Mouse (Mus musculus) kidney, adult 9 months (tissue): Measurements from ENCODE around the gene Pappa.

Experiments used
- DNase-seq: peaks from one replicate; pipeline ENCODE4 v3.0.0; 2022

Gene Pappa

DNA sequence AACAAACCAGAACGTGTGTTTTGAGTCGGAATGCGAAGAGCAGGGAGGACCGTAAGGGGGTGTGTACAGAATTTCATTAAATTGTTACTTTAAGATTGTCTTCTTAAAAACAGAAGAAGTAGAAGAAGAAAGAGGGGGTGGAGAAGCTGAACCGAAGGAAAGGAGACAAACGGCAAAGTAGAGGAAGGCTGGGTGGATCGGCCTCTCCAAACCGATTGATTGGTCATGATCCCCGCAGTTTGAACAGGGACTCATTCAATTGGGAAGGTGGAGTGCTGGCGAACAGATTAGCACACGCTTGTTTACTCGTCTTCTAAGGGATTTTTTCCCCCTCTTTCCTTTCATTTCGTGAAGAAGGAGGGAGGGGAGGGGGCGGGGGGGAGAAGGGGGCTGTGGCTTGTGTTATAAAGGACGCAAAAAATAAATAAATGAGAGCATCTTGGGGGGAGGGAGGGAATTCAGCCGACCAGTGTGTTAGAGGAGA, at the start of gene Pappa:
Gene Pappa (plus strand): TSS at position 434 of the 484 bp plus-strand sequence.
- DNase-seq, result no peak

DNA sequence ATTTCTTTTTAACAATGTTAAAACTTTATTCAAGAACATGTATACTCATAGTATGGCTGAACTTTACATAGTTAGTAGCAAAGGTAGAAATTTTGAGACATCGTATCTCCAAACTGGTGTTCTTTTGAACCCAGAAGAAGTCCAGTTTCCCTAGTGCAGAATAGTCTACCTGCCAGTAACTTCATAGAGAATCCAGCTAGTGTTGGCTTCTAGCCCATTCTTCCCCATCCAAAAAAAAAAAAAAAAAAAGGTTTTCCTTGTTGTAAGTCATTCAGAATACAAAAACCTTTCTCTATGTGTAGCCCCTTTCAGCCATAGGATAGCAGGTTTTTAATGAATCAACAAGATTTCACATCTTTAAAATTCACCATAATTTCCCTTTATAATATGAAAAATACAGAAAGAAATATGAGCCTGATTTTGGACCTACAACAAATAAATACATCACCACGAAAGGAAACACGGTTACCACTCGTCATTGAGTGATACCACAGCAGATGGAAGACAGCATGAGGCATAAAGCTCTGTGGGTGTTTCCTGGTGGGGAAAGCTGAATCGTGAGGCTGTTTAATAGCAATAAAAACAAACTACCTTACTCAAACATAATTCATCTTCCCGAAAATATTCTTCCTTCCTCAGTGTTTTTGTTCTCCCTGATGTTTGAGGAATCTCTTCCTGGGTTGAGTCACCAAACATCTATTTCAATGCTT, 45.9 kb upstream of the Pappa start:
- DNase-seq, result no peak

DNA sequence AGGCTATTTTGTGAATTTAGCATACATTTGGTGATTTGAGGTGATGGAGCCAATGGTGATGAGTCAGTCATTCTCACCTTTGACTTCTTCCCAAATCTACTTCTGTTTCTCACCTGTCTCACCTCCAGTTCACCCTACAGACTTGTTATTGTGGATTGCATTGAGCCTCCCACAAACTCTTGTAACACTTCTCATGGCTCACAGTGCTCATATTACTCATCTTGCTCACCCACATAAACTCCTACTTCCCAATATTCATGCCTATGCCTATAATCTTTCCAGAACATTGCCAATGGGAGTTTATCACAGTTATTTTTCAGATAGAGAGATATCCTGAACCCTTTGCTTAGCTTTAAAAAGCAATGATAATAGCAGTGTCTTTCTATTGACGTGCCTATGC, 37.1 kb upstream of the Pappa start:
- DNase-seq, result no peak

DNA sequence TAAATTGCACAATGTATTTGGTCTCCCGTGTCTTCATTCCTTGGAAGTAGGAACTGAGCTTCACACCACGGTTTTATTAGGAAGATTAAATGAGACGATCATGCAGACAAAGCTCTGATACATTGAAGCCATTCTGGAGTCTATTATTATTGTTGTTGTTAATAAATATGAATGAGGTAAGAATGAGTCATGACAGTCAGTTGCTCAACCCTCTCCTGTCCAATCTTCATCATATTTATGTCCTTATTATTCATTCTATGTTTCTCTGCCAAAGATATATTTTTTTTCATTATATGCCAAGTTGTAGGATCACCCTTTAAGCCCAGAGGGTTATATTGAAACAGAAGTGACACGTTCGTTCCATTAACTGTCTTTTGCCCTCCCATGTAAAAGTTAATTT, 36.4 kb upstream of the Pappa start:
- DNase-seq, result no peak

DNA sequence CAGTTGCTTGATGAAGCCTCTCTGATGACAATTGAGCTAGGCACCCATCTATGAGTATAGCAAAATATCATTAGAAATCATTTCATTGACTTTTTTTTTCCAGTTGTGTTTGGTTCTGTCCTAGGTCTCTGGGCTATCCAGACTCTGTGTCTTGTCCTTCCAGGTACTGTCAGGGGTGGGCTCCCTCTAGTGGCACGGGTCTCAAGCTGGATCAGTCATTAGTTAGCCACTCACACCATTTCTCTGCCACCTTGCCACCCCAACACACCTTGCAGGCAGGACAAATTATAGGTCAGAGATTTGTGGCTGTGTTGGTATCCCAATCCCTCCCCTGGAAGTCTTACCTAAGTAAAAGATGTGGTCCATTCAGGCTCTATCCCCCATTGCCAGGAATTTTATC, 31.8 kb upstream of the Pappa start:
- DNase-seq, result peak; percentile 13

DNA sequence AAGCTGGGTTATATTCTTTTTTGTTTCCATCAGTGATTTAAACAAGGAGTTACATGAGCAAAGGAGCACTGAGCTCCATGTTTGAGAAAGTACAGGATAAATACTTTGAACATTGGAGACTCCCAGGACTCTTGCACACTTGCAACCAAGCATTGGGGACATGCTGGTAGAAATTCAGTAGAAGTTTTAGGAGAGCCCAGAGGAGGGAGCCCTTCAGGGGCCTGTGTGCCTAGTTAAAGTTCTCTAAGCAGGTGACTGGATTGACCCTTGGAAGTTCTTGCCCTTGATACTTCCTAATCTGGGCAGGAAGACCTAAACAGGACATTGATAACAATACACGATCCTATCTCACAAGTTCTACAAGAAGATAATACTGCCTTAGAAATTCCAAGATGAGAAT, 3.6 kb upstream of the Pappa start:
- DNase-seq, result peak; percentile 40

DNA sequence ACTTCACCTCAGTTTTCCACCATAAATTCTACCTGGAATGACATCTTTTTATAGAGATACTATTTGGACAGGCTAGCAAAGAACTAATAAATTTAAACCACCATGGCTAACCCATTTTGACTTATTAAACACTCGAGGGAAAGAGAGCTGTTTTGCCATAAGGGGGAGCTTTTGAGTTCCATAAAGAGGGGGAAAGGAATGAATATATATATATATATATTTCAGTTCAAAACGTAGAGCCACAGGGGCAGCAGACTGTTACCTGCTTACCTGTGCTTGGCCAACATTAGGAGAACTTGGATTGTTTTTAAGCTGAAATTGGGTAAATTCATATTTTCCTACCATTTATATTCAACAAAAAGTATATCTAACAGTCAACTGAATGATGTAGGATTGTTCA, 1.1 kb upstream of the Pappa start:
- DNase-seq, result peak; percentile 26

DNA sequence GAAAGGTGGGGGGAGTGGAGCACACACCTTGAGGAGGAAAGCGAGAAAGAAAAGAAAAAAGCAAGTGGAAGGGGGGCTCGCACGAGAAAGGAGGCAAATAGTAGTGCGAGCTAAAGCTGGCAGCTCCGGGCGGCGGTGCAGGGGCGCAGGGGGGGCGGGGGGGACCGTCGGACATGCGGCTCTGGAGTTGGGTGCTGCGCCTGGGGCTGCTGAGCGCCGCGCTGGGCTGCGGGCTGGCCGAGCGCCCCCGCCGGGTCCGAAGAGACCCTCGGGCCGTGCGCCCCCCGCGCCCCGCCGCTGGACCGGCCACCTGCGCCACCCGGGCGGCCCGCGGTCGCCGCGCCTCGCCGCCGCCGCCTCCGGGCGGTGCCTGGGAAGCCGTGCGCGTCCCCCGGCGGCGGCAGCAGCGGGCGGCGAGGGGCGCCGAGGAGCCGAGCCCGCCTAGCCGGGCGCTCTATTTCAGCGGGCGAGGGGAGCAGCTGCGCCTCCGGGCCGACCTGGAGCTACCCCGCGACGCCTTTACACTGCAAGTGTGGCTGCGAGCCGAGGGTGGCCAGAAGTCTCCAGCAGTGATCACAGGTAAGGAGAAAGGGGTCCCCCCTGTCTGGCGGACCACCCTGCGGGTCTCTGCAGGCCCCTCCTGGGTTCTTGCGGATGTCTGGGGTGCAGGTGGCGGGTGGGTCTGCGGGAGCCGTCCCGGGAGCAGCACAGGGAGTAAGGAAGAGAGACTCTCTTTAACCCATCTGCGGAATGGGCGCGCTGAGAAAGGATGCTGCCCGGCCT, 586 bp downstream of the Pappa start:
- no peak for DNase-seq

DNA sequence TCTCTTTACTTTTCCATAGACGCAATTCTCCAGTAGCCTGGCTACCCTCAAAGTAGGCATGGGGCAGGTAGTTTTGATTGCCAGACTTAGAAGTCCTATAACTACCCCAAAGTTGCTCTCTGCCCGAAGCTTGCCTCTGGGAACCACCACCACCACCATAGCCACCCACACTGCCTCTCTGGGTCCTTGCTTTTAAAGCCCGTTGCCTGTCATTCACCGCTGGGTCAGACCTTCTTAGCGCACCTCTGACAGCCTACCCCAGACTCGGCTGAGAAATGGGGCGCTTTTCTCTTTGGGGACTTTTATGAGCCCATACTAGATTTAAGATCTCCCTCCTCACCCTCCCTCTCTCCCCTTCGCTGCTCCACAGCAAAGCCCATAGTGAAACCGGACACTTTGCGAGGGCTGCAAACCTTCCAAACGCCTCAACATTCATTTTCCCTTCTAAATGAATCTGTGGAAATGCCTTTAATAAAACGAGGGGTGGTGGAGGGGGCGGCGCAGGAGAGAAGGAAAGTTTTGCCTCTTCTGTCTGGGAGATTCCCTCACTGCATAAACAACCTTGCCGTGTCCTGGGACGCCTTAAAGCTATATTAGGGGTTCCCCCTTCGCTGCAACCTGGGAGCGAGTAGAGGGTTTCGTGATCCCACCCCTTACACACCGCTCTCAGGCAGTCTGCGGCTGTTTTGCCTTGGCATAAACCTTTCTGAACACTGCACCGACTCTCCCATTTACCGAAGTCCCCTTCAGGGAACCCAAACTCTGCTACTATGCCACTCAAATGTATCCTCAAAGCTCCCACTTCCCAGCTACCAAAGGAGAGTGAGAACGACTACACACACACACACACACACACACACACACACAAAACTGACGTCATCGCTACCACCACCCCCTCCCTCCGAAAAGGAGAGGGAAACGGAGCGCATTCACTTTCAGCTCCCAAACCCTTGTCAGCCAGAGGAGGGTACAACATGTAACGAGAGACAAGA, 1.7 kb downstream of the Pappa start:
- DNase-seq, result peak; percentile 51

DNA sequence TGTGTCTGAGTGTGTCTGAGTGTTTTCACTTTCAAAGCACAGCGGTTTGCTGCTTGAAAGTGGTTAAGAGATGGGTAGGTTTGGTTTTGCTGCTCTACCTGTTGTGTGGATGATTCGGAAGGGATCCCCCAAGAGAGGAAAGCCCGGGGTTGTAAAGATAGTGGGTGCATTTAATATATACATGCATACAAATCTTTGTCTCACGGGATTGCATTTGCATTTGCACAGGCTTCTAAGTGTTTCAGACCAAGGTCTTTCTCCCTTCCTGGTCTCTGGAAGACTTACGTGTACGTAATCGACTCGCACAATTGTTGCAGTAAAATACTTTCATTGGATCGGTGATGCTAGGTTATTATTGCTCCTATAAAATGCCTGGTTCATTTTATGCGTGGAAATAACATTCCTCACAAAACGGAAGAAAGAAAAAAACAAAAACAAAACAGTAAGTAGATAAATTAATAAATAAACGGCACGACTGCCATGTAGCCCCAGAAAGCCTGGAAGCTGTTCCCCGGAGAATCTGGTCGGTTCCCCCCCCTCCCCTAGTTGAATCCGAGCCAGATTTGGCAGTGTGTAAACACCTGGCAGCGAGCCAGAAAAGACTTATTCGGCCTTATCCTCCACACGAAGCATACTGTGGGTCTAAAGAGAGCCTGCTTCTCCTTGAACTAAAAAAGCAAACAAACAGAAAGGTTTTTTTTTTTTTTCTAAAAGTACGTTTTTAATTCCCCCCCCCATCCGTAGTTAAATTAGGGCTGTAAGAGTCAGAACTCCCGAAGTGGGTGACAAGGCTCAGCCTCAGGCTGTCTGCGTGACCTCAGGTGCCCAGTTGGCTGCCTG, 2.7 kb downstream of the Pappa start:
- peak; percentile 47 for DNase-seq

DNA sequence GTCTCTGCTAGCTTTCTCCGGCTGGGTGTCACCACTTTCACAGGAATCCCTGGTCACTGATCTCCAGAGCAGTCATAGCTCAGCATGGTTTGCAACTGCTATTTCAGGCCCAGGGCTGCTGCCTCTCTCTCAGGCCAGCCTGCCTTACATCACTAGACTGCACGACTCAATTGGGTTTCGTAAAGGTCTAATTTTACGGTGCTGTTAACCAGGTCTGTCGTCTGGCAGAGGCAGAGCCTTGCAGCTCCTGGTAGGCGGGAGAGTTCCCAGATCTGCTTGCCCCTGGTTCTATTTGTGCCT, 3.3 kb downstream of the Pappa start:
- DNase-seq, result peak; percentile 62

DNA sequence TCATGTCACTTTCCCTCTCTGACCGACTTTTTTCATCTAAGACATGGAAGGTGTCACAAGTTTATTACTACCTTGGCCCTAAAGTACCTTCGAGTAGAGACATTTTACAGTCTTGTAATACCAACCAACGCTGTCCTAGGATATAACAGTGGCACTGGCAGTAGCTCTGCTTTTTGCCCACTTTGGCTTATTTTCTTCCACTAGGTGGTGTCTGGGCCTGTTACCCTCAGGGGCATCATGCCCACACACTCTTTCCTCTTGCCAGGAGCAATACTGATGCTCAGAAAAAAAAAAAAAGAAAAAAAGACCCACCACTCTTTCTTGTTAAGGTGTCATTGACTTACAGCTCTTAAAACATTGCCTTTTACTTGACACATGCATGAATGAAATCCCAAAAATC, 8.7 kb downstream of the Pappa start:
- DNase-seq, result no peak

DNA sequence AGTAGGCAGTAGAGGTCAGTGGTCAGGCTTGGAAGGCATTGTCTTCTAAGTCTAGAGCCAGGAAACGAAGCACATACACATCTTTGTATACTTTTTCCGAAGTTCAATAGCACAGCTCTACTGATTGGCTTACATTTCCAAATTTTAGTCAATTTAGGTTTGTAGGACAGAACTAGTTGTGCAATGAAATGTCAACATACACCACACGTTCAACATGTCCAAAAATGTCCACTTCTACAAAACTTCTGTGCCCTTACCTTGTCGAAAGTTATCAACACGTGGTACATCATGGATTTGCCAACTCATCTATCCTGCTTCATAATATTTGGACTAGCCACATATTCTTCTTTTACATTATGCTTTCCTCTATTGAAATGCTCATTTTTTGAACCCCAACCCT, 10.4 kb downstream of the Pappa start:
- no peak for DNase-seq

DNA sequence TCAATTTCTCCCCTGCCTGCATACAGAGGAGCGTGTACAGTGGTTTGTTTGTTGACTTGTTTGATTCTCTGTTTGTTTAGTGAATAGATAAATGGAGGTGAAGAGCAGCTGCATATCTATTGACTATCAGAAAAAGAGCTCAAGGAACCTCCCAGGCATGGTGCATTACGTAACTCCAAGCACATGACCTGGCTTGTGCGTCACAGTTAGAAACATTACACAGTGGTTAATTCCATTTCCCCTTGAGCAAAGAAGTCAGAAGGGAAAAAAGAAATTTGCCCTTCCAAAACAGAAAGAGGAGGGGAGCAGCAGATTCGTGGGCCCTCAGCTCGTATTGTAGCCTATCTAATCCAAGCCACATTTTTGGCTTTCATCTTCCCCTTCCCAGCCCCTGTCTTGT, 11.1 kb downstream of the Pappa start:
- peak; percentile 28 for DNase-seq

DNA sequence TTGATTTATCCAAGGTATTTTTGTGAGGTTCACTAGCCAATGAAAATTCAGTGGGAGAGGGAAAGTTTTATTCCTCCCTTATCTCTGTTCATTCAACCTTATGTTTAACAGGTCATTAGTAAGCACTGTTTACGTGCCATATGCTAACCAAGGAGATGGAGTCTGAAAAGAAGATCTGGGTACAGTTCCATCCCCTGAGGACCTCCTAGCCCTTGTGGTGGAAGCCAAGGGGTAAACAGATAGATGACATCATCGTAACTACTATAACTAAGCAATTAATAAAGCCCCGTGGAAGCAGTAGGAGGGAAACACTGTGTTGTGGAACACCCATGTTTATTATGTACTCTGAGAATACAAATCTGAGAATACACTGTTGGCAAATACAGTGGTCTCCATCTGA, 12.6 kb downstream of the Pappa start:
- no peak for DNase-seq

DNA sequence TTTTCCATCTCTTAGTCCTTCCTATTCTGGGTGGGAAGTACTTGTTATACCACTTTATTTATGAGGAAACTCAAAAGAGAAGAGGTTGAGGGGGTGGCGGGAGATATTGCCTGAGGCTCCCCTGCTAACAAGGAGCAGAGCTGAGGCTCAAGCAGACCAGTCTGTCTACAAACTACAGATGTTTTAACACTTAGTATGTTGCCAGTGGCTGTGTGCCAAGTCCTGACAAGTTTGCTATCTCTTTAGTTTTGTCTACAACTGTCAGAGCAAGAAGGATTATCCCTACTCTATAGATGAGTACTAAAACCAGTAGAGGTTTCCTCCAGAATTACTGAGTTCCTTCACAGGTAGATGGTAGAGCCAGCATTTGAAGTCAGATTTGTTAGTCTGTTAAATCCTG, 23.0 kb downstream of the Pappa start:
- no peak for DNase-seq

DNA sequence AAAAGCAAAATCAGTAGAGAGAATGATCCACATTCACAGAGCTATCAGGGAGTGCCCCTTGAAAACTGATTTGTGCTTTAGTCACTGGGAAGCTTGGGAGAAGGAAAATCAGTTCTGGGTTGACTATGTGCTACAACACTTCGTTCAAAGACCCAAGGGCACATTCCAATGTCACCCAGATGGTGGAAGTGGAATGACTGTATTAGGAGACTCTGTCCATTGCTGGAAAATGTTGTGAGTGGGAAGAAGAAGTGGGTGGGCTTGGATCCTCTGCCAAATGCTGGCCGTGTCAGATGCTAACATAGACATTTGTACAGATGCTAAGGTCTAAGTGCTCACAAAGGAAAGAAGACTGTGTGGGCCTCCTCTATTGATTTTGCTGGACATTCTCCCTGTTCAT, 29.6 kb downstream of the Pappa start:
- no peak for DNase-seq

DNA sequence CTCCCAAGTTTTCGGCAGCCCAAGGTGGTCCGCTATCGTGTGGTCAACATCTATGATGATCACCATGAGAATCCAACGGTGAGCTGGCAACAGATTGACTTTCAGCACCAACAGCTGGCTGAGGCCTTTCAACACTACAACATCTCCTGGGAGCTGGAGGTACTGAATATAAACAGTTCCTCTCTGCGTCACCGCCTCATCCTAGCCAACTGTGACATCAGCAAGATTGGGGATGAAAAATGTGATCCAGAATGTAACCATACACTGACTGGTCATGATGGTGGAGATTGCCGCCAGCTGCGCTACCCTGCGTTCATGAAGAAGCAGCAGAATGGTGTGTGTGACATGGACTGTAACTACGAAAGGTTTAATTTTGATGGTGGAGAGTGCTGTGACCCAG, 32.3 kb downstream of the Pappa start:
- DNase-seq, result no peak

DNA sequence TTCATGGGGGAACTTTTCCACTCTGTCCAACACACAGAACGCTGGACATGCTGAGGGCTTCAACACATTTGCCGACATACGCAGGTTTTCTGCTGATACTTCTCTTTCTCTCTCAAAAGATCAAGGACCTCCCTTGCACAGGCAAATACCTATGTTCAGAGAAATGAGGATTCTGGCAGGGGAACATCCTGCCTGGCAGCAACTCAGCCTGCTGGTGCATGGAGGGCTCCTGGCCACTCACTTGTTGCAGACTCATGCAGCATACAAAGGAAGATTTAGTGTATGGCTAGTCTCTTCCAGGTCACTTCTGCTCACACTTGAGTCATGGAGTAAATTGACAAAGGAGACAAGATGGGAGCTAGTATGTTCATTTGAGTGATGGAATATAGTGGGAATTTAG, 34.7 kb downstream of the Pappa start:
- DNase-seq, result no peak

DNA sequence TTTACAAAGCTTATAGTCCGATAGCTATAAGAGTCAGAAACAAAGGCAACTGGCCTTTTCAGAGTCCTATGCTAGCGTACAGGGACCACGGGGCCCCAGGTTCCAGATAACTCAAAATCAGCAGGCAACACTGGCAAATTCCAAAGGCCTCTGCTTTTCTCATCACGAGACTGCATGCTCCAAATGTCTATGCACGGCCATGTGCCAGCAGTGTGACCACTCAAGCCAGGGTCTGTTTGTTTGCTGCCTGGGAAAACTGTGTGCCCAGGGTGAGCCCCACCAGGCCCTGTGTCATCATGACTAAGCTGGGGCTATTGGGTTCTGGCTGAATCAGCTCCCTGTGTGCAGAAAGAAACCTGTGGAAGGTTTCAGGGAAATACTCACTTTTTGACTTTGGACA, 35.5 kb downstream of the Pappa start:
- no peak for DNase-seq

DNA sequence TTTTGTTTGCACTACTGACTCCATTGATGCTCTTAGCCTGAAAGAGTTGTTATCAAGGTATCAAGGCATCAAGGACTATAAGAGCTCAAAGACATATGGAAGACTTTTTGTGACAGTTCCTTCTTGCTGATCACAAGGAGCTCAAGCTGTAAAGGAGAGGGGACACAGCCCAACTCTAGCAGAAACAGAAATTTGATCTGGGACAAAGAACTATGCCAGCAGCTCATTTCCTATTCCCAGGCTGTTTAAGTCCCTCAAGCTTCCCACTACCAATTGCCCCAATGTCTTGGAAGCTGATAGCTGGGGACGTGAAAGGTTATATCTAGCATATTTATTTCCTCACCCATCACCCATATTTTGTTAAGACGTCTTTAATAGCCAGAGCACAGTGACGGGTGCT, 39.7 kb downstream of the Pappa start:
- DNase-seq, result no peak

DNA sequence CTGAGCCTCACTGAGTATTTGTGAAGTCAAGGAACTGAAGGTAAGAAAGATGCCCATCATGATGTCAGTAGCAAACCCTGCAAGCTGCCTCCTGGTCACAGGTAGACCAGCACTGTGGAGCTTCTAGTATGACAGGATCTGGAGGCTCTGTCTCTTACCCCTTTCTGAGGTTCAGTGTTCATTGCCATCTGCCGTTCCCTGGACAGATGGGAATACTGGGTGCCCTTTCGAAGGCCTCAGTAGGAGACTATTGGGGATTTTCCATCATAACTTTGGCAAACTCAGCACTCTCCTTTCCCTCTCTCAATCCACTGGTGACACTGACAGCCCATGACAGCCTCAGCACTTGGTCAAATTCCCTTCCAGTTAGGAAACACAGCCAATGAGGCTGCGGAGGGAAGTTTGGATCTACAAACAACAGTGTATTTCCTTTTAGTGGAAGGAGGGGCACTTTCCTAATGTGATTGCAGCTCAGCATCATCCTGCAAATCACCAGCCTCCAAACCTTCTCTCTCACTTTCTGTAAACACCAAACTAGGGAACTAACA, 42.4 kb downstream of the Pappa start:
- no peak for DNase-seq
